Mouse (Mus musculus): ENCODE results near the gene Elf2.

- TF ChIP-seq CTCF (IDR thresholded peaks at IDR 0.05; ENCODE audit: low read depth, low read length) (no peak), POLR2A (IDR thresholded peaks at IDR 0.05; ENCODE audit: borderline replicate concordance, low read depth, low read length) (no peak)
Measured at GRCm38 (mm10) chr3:51249866-51250265, 90.6 kb downstream of the Elf2 start.

Measured in bone marrow macrophage, adult 2 months (primary cell).